Mouse (Mus musculus) E14TG2a.4 (cell line): Measurements from ENCODE around the gene Eef2kmt.

Experiments used
- CTCF ChIP-seq: conservative IDR thresholded peaks from 2 replicates; pipeline ENCODE4 v1.5.1; 2014; ENCODE audit warnings: low read length
- NANOG ChIP-seq: IDR thresholded peaks from 2 replicates; pipeline ENCODE4 v1.6.1; 2014; ENCODE audit warnings: borderline replicate concordance, low read length, mixed read lengths
- POU5F1 ChIP-seq: IDR thresholded peaks from 2 replicates; pipeline ENCODE4 v1.6.1; 2014; ENCODE audit warnings: low read length, borderline replicate concordance

DNA sequence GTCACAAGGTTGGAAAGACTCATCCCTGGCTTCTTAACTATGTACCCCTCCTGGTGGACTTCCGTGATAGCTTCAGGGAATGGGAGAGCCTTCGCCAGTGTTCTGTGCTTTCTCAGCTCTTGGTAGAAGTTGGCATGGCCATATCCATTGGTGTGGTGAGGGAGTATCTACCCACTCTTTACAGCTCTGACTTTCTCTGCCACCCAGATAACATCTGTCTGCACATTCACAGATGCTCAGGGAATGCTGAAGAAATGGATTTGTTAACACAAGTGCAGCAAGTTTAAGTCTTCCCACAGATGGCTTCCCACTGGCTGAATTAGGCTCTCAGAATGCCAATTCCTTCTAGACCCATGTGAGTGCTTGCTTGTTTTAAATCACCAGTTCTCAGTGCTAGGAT lies 41.7 kb downstream of the Eef2kmt start:
- no peak for TF ChIP-seq CTCF
- TF ChIP-seq NANOG: no peak
- TF ChIP-seq POU5F1: no peak
